Mouse (Mus musculus): ENCODE results near the gene Omp.

DNA sequence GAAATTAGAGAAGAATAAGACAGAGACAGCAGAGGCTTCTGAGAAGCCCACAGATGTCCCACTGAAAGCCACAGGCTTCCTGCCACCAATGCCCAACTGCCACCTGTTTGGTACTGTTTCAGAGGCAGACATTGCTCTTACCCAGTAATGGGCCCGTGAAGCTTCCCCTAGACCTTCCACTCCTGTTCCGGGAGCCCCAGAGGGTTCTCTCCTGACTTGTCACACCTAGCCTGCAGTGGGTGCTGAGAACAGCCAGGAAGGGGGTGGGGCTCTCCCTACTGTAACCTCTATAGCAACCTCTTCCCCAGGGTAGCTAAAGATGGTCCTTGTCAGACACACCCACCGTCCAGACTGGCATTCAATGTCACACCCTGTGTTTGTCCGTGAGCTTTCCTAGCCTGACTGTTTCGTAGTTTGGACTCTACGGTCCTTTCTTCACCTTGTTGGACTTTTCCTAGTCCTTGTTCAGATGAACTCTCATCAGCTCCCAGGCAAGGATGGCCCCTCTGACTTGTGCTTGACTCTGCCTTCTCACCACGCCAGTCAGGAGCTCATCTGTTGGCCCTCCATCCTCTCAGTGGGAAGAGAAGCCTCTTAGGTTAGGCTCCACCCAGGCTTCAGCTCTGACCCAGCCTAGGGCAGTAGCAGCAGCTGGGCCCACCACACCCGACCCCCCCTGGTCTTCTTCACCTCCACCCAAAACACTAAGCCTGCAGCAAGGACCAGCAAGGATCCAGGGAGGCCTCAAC, 31.2 kb upstream of the Omp start:
- no peak for TF ChIP-seq CTCF (IDR thresholded peaks at IDR 0.05; ENCODE audit: low read depth, low read length)
- TF ChIP-seq TAL1 (conservative IDR thresholded peaks at IDR 0.05; ENCODE audit: low read depth, low read length), result no peak
- no peak for TF ChIP-seq GATA1 (IDR thresholded peaks at IDR 0.05; ENCODE audit: borderline replicate concordance, low read length)
- TF ChIP-seq POLR2AphosphoS5 (IDR thresholded peaks at IDR 0.05; ENCODE audit: insufficient replicate concordance, low read depth, low read length), result no peak
